Mouse (Mus musculus) spleen, postnatal 4 days (tissue): ENCODE results near the gene Chst8.
A peak's percentile ranks its signal among the peaks of the same experiment; 100 is the strongest.

Experiments used
- DNase-seq, 2 experiments: peaks; one replicate each; pipeline ENCODE4 v3.0.0; 2022; ENCODE audit warnings: low spot score in 2 of 2

The Chst8 gene

DNA sequence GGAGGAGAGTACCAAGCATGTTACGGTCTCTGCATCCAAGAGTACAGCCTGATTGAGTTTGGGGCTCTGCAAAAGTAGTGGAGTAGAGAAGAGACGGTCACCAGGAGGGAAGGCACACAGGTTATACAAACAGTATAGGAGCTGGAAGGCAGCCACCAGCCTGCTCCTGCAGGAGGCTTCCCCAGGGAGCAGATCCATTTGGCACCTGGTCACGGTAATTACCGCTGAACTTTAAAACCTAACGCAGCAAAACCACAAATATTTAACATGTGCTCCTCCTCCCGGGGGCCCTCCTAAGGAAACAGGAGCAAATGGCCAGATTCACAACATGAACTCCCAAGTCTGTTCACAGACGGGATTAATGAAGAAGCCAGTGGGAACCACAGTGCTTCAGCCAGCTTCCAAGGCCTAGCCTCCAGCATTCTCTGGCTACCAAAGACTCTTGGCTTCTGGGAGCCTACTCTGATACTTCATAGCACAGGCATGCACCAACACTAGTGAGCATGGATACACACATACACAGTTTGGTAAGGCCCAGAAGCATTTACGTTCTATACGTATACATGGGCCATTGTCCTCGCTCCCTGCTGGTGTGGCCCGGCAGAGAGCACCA is 97.6 kb downstream of the Chst8 start:
- no peak for DNase-seq

DNA sequence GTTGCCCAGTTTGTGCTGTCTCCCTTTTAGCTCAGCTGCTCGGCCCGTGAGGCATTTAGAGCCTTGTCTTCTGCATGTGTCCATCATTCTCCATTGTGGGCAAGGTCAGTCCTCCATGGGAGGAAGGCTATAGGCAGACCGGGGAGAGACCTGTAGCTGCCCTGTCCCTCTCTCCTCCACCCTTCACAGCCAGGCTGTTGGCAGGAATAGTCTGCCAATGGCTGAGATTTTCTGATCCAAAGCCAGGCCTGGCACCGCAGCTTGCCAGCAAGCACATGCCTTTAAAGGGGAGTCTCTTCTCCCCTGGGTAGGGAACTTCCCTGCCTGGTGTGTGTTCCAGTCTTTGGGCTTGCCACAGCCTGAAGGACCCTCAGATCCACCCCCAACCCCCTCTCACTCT is 103.4 kb downstream of the Chst8 start:
- no peak for DNase-seq

DNA sequence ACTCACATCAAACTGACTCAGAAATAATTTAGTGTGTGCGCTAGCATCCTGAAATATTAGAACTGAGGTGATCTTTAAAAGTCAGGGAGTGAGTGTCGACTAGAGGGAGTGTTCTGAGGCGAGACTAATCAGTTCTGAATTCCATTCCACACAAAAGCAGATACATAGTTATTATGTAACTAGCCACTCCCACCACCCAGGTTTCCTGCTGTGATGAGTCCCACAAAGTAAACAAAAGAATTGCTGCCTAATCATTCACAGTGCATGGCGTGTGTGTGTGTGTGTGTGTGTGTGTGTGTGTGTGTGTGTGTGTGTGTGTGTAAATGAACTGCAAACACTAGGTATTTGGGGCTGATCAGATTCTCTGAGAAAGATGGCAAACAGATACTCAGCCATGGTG is 108.1 kb downstream of the Chst8 start:
- no peak for DNase-seq

DNA sequence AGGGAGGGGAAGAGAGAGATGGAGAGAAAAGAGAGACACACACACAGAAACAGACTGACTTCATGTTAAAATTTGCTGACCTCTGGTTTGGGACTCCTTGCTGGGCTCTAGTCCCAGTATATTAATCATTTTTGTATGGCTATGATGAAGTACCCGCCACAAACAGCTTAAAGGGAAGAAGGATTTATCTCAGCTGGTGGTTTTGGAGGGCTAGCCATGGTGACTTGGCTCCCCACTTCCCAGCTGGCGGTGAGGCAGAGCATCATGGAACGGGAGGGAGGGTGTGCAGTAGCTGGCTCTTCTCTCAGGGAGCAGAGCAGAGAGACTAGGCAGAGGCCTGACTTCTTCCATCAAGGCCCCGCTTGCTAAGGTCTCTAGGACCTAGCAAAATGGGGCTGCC is 109.1 kb downstream of the Chst8 start:
- DNase-seq: no peak

DNA sequence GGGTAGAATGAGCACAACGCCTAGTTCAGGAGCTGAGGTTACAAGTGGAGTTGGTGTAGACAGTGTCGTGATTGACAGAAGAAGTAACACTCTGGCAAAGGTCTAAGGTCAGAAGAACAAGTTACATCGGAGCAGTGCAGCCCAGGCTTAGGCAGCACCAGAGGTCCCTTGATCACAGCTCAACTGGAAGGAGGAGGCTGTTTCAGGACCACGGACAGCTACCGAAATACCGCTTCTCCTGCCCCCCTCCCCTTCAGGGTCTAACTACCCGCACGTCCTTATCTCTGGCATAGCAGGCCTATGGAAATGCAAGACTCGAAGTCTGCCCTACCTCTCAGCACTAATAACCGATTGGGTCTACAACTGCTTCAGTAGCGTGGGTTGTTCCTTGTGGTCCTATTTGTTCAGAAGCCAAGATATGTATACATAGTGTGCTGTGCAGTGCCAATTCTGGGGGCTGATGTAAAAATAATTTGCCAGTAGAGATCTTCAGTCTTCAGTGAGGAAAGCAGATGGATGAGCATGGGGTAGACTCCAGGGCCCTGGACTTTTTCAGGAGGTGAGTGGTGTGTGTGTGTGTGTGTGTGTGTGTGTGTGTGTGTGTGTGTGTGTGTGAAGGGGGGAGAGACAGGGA is 109.7 kb downstream of the Chst8 start:
- DNase-seq: no peak

DNA sequence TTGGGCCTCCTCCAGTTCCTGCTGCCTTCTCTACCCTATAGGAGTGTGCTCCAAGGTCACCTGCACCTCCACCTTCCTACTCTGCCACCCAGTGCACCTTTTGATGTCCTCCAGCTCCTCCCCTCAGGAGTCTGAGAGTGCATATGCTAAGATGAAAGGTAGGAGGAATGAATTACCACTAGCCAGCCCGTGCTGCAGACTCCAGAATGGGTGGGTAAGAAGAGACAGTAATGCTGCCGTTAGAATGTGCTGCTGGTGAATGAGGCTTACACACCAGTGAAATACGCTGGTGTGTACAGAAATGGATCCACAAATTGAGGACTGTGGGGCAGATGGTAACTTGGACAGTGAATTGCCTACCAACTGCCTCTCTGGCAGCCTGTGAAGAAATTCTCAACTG is 112.6 kb downstream of the Chst8 start:
- no peak for DNase-seq

DNA sequence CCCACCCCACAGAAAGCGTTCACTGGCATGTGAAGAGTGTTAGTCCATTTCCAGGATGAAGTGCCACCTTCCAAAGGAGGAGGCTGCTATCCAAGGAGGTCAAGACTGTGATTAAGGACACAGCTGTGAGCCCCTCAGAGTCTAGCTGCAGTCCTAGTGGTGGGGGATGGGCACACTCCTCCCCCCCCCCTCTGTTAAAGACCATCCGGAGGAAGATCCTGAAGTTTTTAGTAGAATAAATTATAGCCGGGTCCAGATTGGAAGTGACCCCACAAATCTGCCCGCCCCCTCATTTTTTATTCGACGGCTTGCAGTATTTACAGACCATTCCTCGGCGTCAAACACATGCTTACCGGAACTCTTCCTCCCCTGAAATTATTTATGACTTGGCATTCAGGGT is 114.3 kb downstream of the Chst8 start:
- DNase-seq: no peak

DNA sequence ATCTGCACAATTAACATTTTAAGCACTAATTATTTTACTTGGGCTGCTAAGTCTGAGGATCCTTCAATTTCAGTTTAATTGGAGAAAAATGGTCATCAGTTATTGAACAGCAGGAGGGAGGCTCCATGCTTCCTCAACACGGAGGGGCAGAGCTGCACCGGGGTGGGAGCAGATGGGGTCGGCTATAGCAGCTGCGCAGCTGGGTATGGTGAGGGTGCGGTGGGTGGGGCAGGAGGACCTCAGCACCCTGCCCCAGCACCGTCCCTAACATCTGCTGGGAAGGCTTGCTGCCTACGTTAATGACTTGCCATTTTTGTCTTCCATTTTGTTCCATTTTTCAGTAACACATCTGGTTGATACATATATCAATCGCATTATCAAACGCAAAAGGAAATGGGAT is 116.4 kb downstream of the Chst8 start:
- no peak for DNase-seq

DNA sequence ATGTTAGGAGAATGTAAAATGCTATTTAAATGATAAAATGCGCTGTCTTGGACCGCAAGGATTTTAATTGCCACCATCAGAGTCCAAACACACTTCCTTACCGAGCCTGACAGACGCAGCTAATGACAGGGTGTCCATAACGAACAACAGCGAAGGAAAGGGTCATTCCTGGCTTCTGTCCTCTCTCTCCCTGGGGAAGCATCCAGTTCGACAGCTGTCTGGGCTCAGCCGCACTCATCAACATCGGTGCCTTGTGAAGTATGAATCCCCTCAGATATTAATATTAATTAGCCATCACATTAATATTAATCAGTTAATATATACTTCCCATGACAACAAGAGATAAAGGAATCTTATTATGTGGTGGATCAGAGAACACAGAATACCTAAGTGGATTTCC is 117.6 kb downstream of the Chst8 start:
- DNase-seq: no peak

DNA sequence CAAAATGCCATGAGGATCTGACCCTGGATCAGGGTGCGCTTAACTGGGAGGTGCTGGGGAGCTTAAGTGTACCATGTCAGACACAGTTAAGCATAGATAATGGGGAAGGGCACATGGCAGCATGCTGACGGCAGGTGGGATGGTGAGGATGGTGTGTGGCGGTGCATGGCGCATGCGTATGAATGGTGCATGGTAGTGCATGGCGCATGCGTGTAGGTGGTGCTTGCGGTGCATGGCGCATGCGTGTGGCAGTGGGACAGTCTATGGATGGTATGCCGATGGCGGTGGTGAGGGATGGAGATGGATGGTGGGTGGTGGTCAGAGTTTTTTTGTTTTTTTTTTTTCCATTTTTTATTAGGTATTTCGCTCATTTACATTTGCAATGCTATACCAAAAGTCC is 118.6 kb downstream of the Chst8 start:
- no peak for DNase-seq

DNA sequence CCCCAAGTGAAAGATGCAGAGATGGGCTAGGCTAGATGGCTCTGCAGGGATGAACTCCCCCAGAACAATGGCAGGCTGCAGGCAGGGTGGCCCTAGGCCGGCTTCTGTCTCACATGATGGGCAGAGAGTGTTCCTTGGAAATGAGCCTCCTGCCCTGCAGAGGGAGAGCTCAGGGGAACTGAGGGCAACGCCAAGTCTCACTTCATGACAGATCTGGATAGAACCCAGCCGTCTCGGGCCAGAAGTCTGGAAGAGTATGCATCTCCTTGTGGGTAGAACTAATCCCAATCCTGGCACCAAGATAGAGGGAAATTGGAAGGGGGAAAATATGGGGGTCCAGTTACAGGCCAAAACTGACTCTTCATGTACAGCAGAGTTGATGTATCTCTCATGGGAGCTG is 119.4 kb downstream of the Chst8 start:
- DNase-seq: no peak

DNA sequence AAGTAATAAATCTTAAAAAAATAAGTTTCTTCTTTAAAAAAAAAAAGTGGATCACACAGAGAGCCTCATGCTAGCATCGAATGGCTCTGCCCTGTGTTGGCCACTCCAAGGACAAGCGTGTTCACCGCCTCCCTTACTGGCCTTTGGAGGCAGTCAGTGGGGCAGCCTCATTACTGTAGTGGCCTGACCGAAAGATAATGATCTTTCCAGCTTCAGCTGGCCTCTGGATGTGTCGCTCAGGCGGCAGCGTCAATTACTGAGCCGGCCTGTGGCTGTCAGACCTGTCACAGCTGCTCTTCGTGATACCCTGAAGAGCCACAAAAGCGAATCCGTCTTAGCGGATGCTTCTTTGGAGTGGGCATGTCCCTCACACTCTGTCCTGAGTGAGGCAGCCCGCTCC is 122.4 kb downstream of the Chst8 start:
- no peak for DNase-seq

DNA sequence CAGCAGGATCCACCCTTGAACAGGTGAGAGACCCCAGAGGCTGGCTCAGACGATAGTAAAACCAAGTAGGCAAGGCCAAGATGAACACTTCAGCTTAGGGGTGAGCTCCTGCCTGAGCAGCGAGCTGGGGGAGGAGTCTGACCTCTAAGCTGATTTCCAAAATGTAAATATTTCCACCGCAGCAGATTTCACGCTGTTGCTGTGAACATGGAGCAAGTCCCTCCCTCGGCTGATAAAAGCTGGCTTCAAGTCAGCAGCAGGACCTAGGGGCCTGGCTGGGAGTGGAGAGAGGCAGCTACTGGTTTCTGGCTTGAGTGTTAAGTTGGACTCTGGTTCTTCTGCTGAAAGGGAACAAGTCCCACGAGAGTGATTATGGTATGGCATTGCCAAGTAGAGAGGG is 123.5 kb downstream of the Chst8 start:
- DNase-seq: no peak

DNA sequence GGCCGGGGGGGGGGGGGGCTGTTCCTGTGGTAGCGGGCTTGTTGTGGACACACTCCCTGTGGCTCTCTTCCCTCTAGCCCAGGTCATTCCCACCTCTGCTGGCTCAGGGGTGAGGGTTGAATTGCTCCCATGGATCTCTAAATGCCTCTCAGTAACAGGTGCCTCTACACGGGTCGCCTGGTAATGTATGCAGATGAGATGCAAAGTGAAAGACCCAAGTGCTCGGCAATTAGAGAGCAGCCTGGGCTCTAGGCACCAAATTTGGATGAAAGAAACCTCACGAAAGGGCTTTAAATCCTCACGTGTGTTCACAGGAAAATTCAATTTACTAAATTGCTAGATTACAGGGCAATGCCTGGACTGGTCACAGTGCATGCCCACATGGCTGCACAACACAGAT is 126.7 kb downstream of the Chst8 start:
- no peak for DNase-seq

DNA sequence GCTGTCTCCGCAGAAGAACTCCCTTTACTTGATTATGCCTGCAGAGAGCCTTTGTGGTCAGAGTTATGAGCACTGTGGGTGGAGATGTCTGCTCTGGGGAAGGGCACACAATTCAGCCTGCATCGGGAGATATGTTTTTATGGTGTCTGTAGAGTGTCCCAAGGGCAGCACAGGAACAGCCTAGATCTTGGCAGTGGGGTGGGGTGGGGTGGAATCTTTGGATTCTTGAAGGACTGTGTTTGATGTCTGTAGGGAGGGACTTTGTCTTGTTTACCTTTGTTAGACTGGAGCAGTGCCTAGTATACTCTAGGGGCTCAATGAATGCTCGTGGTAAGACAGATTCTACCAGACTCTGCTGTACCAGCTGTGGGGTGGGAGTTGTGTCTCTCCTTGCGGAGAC is 127.3 kb downstream of the Chst8 start:
- no peak for DNase-seq

DNA sequence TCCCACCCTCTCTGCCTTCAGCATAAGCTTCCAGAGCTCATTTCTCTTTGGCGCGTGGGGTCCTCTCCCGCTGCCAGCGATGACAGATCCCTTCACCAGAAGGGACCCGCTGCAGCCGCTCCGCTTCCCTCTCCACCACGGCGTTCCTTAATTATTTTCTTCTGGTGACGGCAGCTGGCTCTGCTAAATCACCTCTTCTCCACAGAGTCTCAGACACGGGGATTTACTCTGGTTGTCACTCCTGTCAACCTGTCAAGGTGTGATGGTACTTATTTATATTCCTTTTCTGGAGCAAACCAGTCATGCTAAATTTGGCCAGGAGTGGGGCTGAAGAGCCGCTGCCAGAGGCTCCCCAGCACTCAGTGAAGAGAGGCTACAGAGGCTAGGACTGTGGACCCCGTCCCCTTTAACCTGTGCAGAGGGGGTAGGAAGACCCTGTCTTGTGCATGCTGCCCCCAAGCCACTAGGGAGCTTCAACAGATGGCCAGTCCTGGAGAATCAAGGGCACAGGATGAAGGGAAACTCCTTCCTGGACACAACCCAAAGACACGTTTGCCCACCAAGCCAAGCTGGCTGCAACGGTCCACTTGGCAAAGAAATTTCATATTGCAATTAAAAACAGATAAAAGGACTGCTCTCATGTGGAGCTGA is 131.6 kb downstream of the Chst8 start:
- DNase-seq: no peak

DNA sequence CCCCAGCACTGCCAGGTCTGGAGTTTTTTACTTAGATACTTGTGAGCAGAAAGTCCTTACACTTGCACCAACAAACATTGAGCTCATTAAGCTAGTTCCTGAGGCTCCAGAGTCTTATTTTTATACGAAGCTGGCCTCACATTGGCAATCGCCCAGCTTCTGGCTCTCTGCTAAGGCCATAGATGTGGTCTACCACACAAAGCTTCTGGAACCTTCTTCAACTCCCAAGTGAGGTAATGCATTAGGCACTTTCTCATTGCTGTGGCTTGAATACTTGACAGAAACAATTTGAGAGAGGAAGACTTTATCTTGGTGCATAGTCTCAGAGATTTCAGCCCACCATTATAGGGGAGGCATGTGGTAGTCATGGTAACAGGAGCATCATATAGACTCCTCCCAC is 132.6 kb downstream of the Chst8 start:
- no peak for DNase-seq

DNA sequence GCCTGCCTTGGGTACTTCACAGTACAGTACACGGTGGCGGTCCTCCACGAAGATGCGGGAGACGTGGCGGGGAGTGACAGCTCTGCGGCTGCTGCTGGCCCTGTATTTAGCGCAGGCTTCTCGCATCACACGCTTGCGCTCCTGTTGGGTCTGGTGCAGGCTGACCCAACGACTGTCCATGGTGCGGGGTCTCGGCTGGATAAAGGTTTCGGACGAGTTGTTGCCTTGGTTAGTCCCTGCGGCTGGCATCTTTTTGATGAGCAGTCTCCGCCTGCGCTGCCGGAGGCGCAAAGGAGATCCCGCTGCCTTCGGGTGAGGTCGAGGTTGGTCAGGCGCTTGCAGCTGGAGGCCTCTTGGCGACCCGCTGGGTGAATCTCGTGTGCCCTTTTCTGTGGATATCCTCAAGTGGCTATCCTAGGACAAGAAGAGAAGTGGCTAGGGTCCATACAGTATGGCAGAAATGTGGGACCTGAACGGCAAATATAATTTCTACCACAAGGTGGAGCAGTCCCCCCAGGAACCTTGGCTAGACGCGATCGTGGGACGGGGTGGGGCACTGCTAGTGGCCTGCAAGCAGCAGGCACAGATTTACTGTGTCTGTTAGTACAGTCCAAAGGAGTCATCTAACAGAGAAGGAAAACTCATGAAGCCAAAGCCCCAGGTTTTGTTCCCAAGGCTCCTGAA is 136.5 kb downstream of the Chst8 start:
- DNase-seq: peak; percentile 46 to 75

DNA sequence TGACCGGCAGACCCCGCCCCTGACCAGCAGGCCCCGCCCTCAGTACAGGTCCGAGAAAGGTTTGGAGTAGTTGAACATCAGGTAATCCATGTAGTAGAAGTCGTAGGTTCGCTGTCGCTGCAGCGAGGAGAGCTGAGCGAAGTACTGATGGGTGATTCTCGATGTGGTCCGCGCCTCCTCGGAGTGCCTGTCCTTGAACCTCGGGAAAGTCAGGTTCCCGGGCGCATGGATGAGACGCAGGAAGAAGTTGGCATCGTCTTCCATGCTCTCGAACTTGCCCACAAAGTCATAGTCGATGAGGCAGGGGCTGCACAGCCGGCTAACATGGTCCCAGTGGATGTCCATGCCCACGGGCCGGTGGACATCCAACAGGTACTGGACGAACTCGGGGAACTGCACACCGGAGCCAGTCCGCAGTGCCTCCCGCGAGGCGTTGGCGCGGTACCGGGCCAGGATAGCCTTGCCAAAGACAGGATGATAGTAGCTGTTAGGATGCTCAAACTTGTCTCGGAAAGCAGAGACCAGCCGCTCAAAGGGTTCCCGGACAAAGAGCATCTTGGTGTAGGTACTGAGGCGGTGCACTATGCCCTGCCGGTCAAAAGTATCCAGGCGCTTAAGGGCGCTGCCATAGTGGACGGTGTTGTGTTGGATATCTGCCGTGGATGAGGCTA is 137.3 kb downstream of the Chst8 start:
- DNase-seq: no peak

DNA sequence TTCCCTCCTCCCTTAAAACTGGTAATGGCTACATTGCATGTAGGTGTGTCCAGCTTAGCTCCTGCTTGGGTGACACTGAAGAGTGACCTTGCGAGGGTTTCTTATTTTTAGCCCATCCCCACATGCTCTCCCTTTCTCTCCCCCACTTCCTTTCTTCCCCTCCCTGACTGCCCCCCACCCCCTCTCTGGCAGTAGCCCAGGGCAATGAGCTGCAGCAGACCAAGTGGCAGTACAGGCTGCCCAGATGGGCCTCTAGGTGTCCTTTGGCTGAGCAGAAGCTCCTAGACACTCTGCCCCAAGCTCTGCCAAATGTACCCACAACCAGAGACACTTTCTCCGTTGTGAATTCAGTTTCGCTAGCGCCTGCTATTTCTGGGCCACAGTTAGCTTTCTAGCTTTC is 139.6 kb downstream of the Chst8 start:
- no peak for DNase-seq

DNA sequence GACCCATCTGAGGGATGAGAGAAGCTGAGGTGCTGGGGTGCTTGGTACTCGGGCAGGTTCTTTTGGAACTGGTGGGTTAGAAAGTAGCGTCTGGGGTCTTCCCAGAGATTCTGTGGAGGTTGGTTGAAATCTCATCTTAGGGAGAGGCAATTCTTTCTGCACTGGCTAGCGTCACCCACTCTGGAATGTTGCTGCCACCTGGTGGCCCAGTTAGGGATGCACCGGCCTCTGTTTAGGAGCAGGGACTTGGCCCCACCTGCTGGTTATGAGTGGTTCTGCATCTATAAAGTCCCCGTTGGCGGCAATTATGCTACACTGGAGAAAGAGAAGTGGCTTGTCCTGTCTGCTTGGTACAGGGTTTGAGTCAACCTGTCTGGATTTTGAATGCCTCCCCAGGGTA is 140.6 kb downstream of the Chst8 start:
- peak; percentile 74 to 90 for DNase-seq

DNA sequence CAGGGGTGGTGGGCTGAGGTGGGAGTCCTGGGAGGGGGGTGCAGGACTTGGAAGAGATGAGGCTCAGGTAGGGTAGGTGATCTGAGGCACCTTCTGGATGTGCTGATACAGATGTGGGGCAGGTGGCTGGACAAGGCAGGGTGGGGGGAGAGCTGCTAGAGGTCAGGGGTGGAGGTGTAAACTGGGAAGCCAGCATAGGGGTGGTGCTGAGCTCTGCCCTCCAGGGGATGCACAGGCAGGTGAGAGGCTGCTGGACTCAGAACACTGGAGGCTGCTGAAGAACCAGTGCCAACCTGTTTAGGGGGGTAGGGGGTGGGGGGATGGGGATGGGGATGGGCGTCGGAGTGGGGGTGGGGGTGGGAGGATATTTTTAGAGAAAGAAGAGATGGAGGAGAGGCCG is 141.7 kb downstream of the Chst8 start:
- no peak for DNase-seq

DNA sequence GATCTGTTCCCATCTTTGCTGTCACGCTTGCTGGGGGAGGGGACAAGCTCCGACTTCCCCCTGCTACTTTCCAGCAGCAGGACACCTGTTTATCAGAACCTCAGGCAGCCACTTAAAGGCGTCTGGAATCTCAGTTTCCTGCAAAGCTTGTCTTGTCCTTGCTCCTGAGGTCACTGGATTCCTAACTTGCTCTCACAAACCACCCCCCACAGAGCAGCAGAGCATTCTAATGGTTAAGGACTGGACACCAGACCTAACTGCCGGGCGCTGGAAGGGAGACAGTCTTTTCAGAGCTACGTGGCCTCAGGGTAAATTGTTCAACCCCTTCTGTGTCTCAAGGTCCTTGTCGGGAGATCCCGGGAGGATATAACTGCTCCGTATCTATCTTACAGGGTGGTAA is 143.2 kb downstream of the Chst8 start:
- DNase-seq: no peak
